Mouse (Mus musculus) layer of hippocampus, adult 9-11 months (tissue): ENCODE results near the gene 9530068E07Rik.
A peak's percentile ranks its signal among the peaks of the same experiment; 100 is the strongest.
"Not testable (repeated sequence)": the region's sequence is repeated elsewhere in the genome, so short reads cannot be mapped to it uniquely, and the experiment has no call there.

ENCODE experiments used
- DNase-seq: peaks from one replicate; pipeline ENCODE4 v3.0.0; 2022

9530068E07Rik gene

GRCm38 (mm10) chr11:52395940-52396596 lies at the start of gene 9530068E07Rik:
TSS of gene 9530068E07Rik (plus strand) at chr11:52396428.
- peak; percentile 94 for DNase-seq

GRCm38 (mm10) chr11:52346635-52347005 lies 49.6 kb upstream of the 9530068E07Rik start:
- DNase-seq = no peak

- no peak for DNase-seq
Observed at GRCm38 (mm10) chr11:52348156-52348555, 48.1 kb upstream of the 9530068E07Rik start.

GRCm38 (mm10) chr11:52348724-52349123 lies 47.5 kb upstream of the 9530068E07Rik start:
- DNase-seq = no peak

GRCm38 (mm10) chr11:52350924-52351323 lies 45.3 kb upstream of the 9530068E07Rik start:
- DNase-seq = no peak

- DNase-seq = no peak
Observed at GRCm38 (mm10) chr11:52352271-52352670, 44.0 kb upstream of the 9530068E07Rik start.

- DNase-seq = no peak
Observed at GRCm38 (mm10) chr11:52354644-52355043, 41.6 kb upstream of the 9530068E07Rik start.

- no peak for DNase-seq
Observed at GRCm38 (mm10) chr11:52355601-52356000, 40.6 kb upstream of the 9530068E07Rik start.

GRCm38 (mm10) chr11:52357091-52357490 lies 39.1 kb upstream of the 9530068E07Rik start:
- not testable (repeated sequence) for DNase-seq

GRCm38 (mm10) chr11:52358520-52358919 lies 37.7 kb upstream of the 9530068E07Rik start:
- DNase-seq = peak; percentile 37

- no peak for DNase-seq
Observed at GRCm38 (mm10) chr11:52359686-52360470, 36.4 kb upstream of the 9530068E07Rik start.

GRCm38 (mm10) chr11:52360471-52361277 lies 35.6 kb upstream of the 9530068E07Rik start, which contains the start of gene Vdac1:
TSS of gene Vdac1 (plus strand) at chr11:52360860.
- peak; percentile 90 for DNase-seq

- DNase-seq = no peak
Observed at GRCm38 (mm10) chr11:52361287-52361921, 34.8 kb upstream of the 9530068E07Rik start.

GRCm38 (mm10) chr11:52364376-52364775 lies 31.9 kb upstream of the 9530068E07Rik start:
- no peak for DNase-seq

- peak; percentile 52 for DNase-seq
Observed at GRCm38 (mm10) chr11:52365143-52365542, 31.1 kb upstream of the 9530068E07Rik start.

GRCm38 (mm10) chr11:52366358-52366757 lies 29.9 kb upstream of the 9530068E07Rik start:
- no peak for DNase-seq

- no peak for DNase-seq
Observed at GRCm38 (mm10) chr11:52368176-52368985, 27.8 kb upstream of the 9530068E07Rik start.

- DNase-seq = no peak
Observed at GRCm38 (mm10) chr11:52369252-52370134, 26.7 kb upstream of the 9530068E07Rik start.

- DNase-seq = no peak
Observed at GRCm38 (mm10) chr11:52370135-52370452, 26.1 kb upstream of the 9530068E07Rik start.

GRCm38 (mm10) chr11:52370538-52370937 lies 25.7 kb upstream of the 9530068E07Rik start:
- peak; percentile 28 for DNase-seq

GRCm38 (mm10) chr11:52373841-52374240 lies 22.4 kb upstream of the 9530068E07Rik start:
- no peak for DNase-seq
